In genomic region chr3:60813485-60813884, GRCm38 (mm10) we compare ENCODE assay signal across 22 mouse cellular contexts.
"Had no signal": no experiment of that assay in that cellular context is flagged by ENCODE, and none has a peak within 500 bp of the region (broad histone marks: within the 10 kb centered on the region; RNA-seq: fewer than 3 reads in every experiment).

No protein-coding gene starts in this region.

- DNase-seq: kidney, adult 2 months; kidney, postnatal 25 days; layer of hippocampus, adult 9-11 months; liver; lung, adult 18-20 months; lung, postnatal 10 days; lung, postnatal 36 days; retina, postnatal 1 day; right cerebral cortex, postnatal 25 days; spleen, adult 18-20 months; thymus, postnatal 25 days had no signal

- ATAC-seq: liver, embryonic 12.5 days; midbrain, embryonic 13.5 days had no signal

- H3K27ac ChIP-seq: kidney, postnatal 0 days; layer of hippocampus, adult 2 months; limb, embryonic 10.5 days; limb, embryonic 13.5 days; liver, embryonic 12.5 days; liver, embryonic 15.5 days; lung, embryonic 15.5 days; midbrain, embryonic 13.5 days; neural tube, embryonic 13.5 days; stomach, embryonic 15.5 days had no signal

- H3K27me3 ChIP-seq: limb, embryonic 13.5 days; liver, embryonic 12.5 days; liver, embryonic 15.5 days; lung, embryonic 15.5 days; megakaryocyte, embryonic 14.5 days; midbrain, embryonic 13.5 days; neural tube, embryonic 13.5 days; stomach, embryonic 15.5 days had no signal

- H3K9ac ChIP-seq: limb, embryonic 13.5 days; liver, embryonic 12.5 days; liver, embryonic 15.5 days; lung, embryonic 15.5 days; midbrain, embryonic 13.5 days; neural tube, embryonic 13.5 days; stomach, embryonic 15.5 days had no signal

- H3K9me3 ChIP-seq: limb, embryonic 10.5 days; limb, embryonic 13.5 days; liver, embryonic 12.5 days; liver, embryonic 15.5 days; lung, embryonic 15.5 days; megakaryocyte, embryonic 14.5 days; midbrain, embryonic 13.5 days; neural tube, embryonic 13.5 days; stomach, embryonic 15.5 days had no signal

- H3K4me1 ChIP-seq: limb, embryonic 10.5 days; lung, embryonic 15.5 days; midbrain, embryonic 13.5 days; neural tube, embryonic 13.5 days; stomach, embryonic 15.5 days had no signal

- H3K36me3 ChIP-seq: limb, embryonic 10.5 days; limb, embryonic 13.5 days; liver, embryonic 12.5 days; liver, embryonic 15.5 days; lung, embryonic 15.5 days; midbrain, embryonic 13.5 days; neural tube, embryonic 13.5 days; stomach, embryonic 15.5 days had no signal

- H3K4me3 ChIP-seq: layer of hippocampus, adult 2 months; limb, embryonic 10.5 days; limb, embryonic 13.5 days; liver, embryonic 12.5 days; liver, embryonic 15.5 days; lung, embryonic 15.5 days; megakaryocyte, embryonic 14.5 days; midbrain, embryonic 13.5 days; neural tube, embryonic 13.5 days; stomach, embryonic 15.5 days had no signal

- H3K4me2 ChIP-seq: limb, embryonic 13.5 days; liver, embryonic 12.5 days; liver, embryonic 15.5 days; lung, embryonic 15.5 days; midbrain, embryonic 13.5 days; neural tube, embryonic 13.5 days; stomach, embryonic 15.5 days had no signal
